Mouse (Mus musculus) embryonic facial prominence, embryonic 10.5 days (tissue): Measurements from ENCODE around the gene Naa10. TPM values are rescaled to one million over a fixed set of nuclear protein-coding genes. Genes with fewer than 3 reads are reported as not detected.

Experiments used
- DNase-seq: peaks from one replicate; pipeline ENCODE4 v3.0.0-alpha.2; 2017; ENCODE audit warnings: low spot score
- H3K27ac ChIP-seq: fragments of 300-500 bp; sonication (generic); replicated peaks from 2 replicates; pipeline ENCODE4 v1.5.1; 2016; ENCODE audit warnings: mild to moderate bottlenecking
- H3K27me3 ChIP-seq: fragments of 300-500 bp; sonication (generic); replicated peaks from 2 replicates; pipeline ENCODE4 v1.6.1; 2016; ENCODE audit warnings: low read depth, mild to moderate bottlenecking; ENCODE audit not compliant: poor library complexity, severe bottlenecking
- H3K36me3 ChIP-seq: fragments of 300-500 bp; sonication (generic); replicated peaks from 2 replicates; pipeline ENCODE4 v1.6.1; 2016; ENCODE audit warnings: mild to moderate bottlenecking, moderate library complexity
- H3K4me1 ChIP-seq: fragments of 300-500 bp; sonication (generic); 2 replicates; pipeline ENCODE4 v1.6.1; 2016
- H3K4me3 ChIP-seq: fragments of 300-500 bp; sonication (generic); 2 replicates; pipeline ENCODE4 v1.5.1; 2016; ENCODE audit warnings: mild to moderate bottlenecking, moderate library complexity
- H3K9me3 ChIP-seq: fragments of 300-500 bp; sonication (generic); 2 replicates; pipeline ENCODE4 v1.6.1; 2016; ENCODE audit warnings: mild to moderate bottlenecking
- WGBS: fragments of 180-500 bp; shearing (Covaris S2); methylation state at CpG from one replicate; pipeline ENCODE4 v1.1.7; 2016; 5-methylcytosine and 5-hydroxymethylcytosine counted together
- polyA plus RNA-seq: library from polyadenylated mRNA; unstranded; fragments of >200 nt; fragmentation: Nextera tagmentation; extraction: Ambion mirVana; gene quantifications from 2 replicates; pipeline ENCODE4 v1.2.1, GENCODE M21; 2016

Gene Naa10
- polyA plus RNA-seq, 1 experiment from 2014 or later: 169 TPM

DNA sequence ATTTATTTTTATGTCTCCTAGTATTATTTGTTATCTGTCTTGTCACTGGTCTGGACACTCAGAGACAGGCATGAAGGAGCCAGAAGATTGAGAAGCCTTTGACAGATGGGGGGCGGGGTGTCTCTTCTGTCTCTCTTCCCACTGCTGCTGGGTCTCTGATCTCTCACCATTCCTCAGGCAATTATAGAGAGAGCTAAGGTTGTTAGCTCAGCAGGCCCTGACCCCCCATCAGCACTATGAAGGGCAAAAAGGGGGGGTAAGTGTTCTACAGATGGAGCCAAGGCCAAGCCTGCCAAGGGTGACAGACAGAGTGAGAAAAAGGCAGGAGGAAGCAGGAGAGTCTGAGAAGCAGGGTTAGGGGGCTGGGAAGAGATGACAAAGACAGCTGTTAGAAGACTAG is 49.8 kb downstream of the Naa10 start:
- Histone ChIP-seq H3K36me3 (no peaks in the 10 kb centered on the region), H3K4me1 (peaks cover 8% of the 10 kb centered on the region; the same call in 1 of the 2 replicates), H3K4me3 (no peak overlapping the region), H3K27me3 (peaks cover 7% of the 10 kb centered on the region), H3K9me3 (no peaks in the 10 kb centered on the region), H3K27ac (no peak overlapping the region)
- no peak for DNase-seq
- WGBS: 65% methylated on average over 1 of the region's 1 CpGs

DNA sequence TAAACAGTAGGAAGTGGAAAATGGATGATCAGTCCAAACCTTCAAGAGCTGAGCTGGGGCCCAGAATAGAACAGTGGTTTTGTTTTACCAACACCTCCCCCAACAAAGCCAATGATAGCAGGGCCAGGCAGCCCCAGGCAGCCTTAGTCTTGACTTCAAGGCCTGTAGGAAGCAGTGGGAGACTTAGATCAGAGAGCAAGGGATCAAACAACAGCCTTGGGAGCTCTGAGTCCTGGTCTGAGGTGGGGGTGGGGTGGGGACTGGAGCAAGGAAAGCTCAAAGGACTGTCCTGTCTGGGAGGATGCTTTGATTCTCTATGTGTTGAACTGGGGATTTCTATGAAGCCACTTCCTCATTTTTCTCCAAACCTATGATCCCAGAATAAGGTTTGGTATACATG is 50.3 kb downstream of the Naa10 start:
- no peak overlapping the region for H3K27ac ChIP-seq
- peaks cover 12% of the 10 kb centered on the region; the same call in 1 of the 2 replicates for H3K4me1 ChIP-seq
- H3K36me3 ChIP-seq: no peaks in the 10 kb centered on the region
- H3K9me3 ChIP-seq: no peaks in the 10 kb centered on the region
- no peak for DNase-seq
- H3K4me3 ChIP-seq: no peak overlapping the region
- H3K27me3 ChIP-seq: peaks cover 7% of the 10 kb centered on the region

DNA sequence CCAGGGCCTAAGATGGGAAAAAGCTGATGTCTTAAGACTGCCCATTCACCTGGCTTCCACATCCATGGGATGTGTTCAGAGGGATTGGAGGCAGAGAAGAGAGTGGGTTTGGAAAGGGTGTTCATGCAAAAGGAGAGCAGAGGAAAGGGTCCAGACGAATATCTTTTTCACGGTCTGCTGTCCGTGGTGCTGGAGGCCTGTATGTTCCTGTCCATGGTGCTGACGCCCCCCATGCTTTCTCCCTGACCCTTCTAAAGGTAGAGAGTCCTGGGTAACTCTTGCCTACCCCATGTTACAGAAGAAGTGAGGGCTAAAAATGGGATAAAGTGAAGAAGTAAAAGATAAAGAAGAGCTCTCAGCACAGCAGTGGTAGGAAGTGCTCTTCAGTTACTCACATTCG is 52.4 kb downstream of the Naa10 start:
- Histone ChIP-seq H3K27ac (no peak overlapping the region), H3K4me1 (peaks cover 12% of the 10 kb centered on the region; the same call in 1 of the 2 replicates), H3K9me3 (no peaks in the 10 kb centered on the region), H3K4me3 (no peak overlapping the region), H3K27me3 (no peaks in the 10 kb centered on the region; the same call in 1 of the 2 replicates), H3K36me3 (no peaks in the 10 kb centered on the region)
- WGBS: 11% methylated on average over 5 of the region's 5 CpGs
- DNase-seq: peak; percentile 68

DNA sequence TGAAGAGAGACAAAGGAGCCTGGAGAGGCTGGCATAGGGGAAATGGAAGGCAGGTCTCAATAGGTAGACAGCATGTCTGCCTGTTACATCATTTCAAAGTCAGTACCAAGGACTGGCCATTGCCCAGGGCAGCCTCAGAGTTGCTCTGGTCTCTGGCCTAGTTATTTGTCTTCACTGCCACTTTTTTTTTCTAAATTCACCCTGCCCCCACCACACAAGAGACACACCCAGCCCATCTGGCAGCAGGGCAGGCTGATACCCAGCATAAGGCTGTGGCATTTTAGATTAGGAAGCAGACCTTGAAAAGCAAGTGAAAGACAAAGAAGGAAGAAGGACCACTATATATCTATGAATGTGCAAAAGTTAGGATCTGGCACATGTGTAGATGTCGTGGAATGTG is 53.9 kb downstream of the Naa10 start:
- Histone ChIP-seq H3K4me3 (no peak overlapping the region), H3K4me1 (peaks cover 12% of the 10 kb centered on the region; the same call in 1 of the 2 replicates), H3K27me3 (no peaks in the 10 kb centered on the region; the same call in 1 of the 2 replicates), H3K27ac (no peak overlapping the region), H3K36me3 (no peaks in the 10 kb centered on the region), H3K9me3 (no peaks in the 10 kb centered on the region)
- DNase-seq: no peak
- WGBS: 72% methylated on average over 1 of the region's 1 CpGs

DNA sequence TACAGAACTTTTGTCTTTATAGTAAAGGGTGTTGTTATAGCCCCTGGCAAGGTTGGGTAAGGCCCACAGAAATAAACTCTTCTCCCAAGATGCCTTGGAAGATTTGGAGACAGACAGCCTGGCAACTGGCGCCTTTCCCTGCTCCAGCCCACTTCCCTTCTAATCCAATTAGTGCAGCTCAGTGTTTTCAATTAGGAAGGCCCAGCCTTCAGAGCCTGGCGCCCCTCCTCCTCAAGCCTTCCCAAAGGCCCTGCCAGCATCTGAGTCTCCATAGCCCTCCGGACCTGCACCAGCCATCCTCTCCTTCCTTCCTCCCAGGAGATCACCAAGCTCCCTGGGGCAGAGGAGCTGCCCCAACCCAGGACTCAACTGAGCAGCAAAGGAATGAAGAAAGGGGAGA is 54.5 kb downstream of the Naa10 start:
- 23% methylated on average over 3 of the region's 3 CpGs for WGBS
- Histone ChIP-seq H3K4me1 (peaks cover 12% of the 10 kb centered on the region; the same call in 1 of the 2 replicates), H3K27ac (no peak overlapping the region), H3K9me3 (no peaks in the 10 kb centered on the region), H3K36me3 (no peaks in the 10 kb centered on the region), H3K27me3 (peaks cover 6% of the 10 kb centered on the region; the same call in 1 of the 2 replicates), H3K4me3 (no peak overlapping the region)
- DNase-seq: peak; percentile 20

Other genes starting within 250 kb of the Naa10 start
- 4.7 and 5.6 TPM in 2 replicates for gene Slc6a8, start 248.8 kb downstream of the Naa10 start, polyA plus RNA-seq
- gene Bcap31, start 205.8 kb downstream of the Naa10 start, polyA plus RNA-seq: 152 and 153 TPM in 2 replicates
- 8.1 and 10.4 TPM in 2 replicates for gene Abcd1, start 205.3 kb downstream of the Naa10 start, polyA plus RNA-seq
- 0.08 and 0.14 TPM in 2 replicates for gene Plxnb3, start 164.9 kb downstream of the Naa10 start, polyA plus RNA-seq
- gene Srpk3, start 147.5 kb downstream of the Naa10 start, polyA plus RNA-seq: 1.00 and 2.0 TPM in 2 replicates
- gene Idh3g, start 135.0 kb downstream of the Naa10 start, polyA plus RNA-seq: 175 and 176 TPM in 2 replicates
- gene Ssr4, start 134.9 kb downstream of the Naa10 start, polyA plus RNA-seq: 101 and 107 TPM in 2 replicates
- gene Pdzd4, start 97.0 kb downstream of the Naa10 start, polyA plus RNA-seq: 0.65 and 0.79 TPM in 2 replicates
- 0.05 and 0.07 TPM in 2 replicates for gene Avpr2, start 29.8 kb downstream of the Naa10 start, polyA plus RNA-seq
- 8.0 and 8.2 TPM in 2 replicates for gene L1cam, start 25.8 kb downstream of the Naa10 start, polyA plus RNA-seq
- gene Arhgap4, start 74 bp downstream of the Naa10 start, polyA plus RNA-seq: 2.1 and 2.6 TPM in 2 replicates
- gene Renbp, start 8.9 kb upstream of the Naa10 start, polyA plus RNA-seq: 22.4 and 23.3 TPM in 2 replicates
- 79.9 and 84.5 TPM in 2 replicates for gene Hcfc1, start 44.4 kb upstream of the Naa10 start, polyA plus RNA-seq
- gene Irak1, start 102.0 kb upstream of the Naa10 start, polyA plus RNA-seq: 54.0 and 62.2 TPM in 2 replicates
- gene Opn1mw, start 205.5 kb upstream of the Naa10 start, polyA plus RNA-seq: not detected in 2 replicates
- 12.4 and 15.7 TPM in 2 replicates for gene Mecp2, start 213.4 kb upstream of the Naa10 start, polyA plus RNA-seq
- gene Tex28, start 245.9 kb upstream of the Naa10 start, polyA plus RNA-seq: not detected in 2 replicates